Mouse (Mus musculus): ENCODE results near the gene Zbtb4. TPM values are rescaled to one million over a fixed set of nuclear protein-coding genes. Genes with fewer than 3 reads are reported as not detected.

Gene Zbtb4
- polyA plus RNA-seq, 1 experiment from 2014 or later, result 4.9 TPM

DNA sequence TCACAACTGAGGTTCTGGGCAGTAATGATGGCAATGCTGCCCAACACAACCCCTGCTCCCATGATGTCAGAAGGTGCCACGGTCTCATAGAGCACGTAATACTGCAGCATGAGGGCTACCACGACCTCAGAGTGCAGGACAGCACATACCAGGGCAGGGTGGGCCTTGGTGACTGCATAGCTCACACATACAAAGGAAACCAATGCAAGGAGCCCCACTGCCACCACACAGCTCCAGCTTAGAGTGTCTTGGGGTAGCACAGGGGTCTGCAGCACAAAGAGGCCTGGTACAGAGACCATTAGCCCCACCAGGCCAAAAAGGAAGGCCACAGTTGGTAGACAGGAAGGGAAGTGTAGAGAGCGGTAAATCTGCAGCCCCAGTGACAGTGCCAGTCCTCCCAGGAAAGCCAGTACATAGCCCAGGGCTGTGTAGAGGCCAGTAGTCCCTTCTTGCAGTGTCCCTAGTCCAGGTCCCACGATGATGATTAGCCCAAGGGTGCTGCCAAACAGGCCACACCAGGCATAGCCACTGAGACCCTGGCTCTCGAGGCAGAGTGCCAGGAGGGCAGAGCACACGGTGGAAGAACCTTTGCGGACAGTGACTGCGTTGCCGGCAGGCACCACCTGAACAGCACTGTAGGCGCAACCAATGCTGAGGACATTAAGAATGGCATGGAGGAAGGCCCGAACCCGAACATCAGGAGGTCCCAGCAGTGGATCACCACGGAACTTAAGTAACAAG, 5.4 kb upstream of the Zbtb4 start:
- Histone ChIP-seq H3K9me3 (ENCODE audit: control insufficient read depth, low read length) (no peaks in the 10 kb centered on the region), H3K27me3 (ENCODE audit: control insufficient read depth, insufficient read depth, low read depth, low read length) (no peaks in the 10 kb centered on the region), H3K4me2 (ENCODE audit: low read depth, low read length) (peak overlapping the region; percentile 87), H3K4me3 (ENCODE audit: low read length) (no peak overlapping the region), H3K9ac (ENCODE audit: low read length) (peak overlapping the region; percentile 78), H3K36me3 (ENCODE audit: control insufficient read depth, insufficient read depth, low read length) (no peaks in the 10 kb centered on the region), H3K4me1 (replicated peaks; ENCODE audit: control insufficient read depth, insufficient read depth, low read length) (peaks cover 29% of the 10 kb centered on the region), H3K27ac (ENCODE audit: low read length) (peak overlapping the region; percentile 100)
- WGBS, result 73% methylated on average over 14 of the region's 14 CpGs
- no peak for ATAC-seq (ENCODE audit: low read depth)

DNA sequence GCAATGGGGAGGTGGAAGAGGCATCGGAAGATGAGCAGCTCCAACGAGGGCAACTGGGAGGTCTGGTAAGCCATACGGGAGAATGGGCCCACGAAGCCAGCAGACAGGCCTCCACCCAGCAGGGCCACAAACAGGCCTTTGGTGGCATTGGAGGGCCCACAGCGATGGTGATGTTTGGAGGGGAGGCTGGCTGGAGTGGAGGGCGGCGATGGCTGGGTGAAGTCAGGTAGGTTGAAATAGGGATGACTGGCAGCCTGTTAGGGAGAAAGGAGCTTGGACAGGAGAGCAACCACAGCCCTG, 4.9 kb upstream of the Zbtb4 start:
- Histone ChIP-seq H3K4me1 (replicated peaks; ENCODE audit: control insufficient read depth, insufficient read depth, low read length) (peaks cover 27% of the 10 kb centered on the region), H3K27ac (ENCODE audit: low read length) (no peak overlapping the region), H3K4me3 (ENCODE audit: low read length) (no peak overlapping the region), H3K9me3 (ENCODE audit: control insufficient read depth, low read length) (no peaks in the 10 kb centered on the region), H3K4me2 (ENCODE audit: low read depth, low read length) (no peak overlapping the region), H3K36me3 (ENCODE audit: control insufficient read depth, insufficient read depth, low read length) (no peaks in the 10 kb centered on the region), H3K27me3 (ENCODE audit: control insufficient read depth, insufficient read depth, low read depth, low read length) (no peaks in the 10 kb centered on the region), H3K9ac (ENCODE audit: low read length) (no peak overlapping the region)
- no peak for ATAC-seq (ENCODE audit: low read depth)
- 90% methylated on average over 7 of the region's 7 CpGs for WGBS

DNA sequence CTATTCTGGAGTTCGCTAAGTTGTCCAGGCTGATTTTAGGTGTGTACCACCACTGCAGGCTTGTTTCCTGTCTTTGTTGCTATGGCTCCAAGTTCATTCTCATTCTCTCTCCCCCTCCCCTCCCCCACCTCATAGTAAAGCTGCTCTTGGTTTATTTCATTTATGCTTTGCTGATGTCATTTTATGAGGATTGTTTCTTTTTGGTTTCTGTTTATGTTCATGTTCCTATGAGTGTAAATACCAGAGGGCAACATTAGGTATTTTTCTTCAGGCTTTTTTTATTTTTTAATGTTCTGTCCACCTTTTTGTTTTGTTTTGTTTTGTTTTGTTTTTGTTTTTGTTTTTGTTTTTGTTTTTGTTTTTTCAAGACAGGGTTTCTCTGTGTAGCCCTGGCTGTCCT, 3.8 kb upstream of the Zbtb4 start, which contains the start of gene Slc35g3:
Slc35g3 (minus strand) TSS at position 101 of the 400 bp plus-strand sequence.
- no peak within 1 kb of the TSS for H3K4me2 ChIP-seq (ENCODE audit: low read depth, low read length)
- H3K36me3 ChIP-seq (ENCODE audit: control insufficient read depth, insufficient read depth, low read length), result no peaks in the 10 kb centered on the region
- WGBS, result 56% methylated on average over 1 of the region's 1 CpGs
- no peak within 1 kb of the TSS for H3K27ac ChIP-seq (ENCODE audit: low read length)
- H3K4me3 ChIP-seq (ENCODE audit: low read length), result no peak within 1 kb of the TSS
- no peak for ATAC-seq (ENCODE audit: low read depth)
- no peak within 1 kb of the TSS for H3K9ac ChIP-seq (ENCODE audit: low read length)
- peaks cover 24% of the 10 kb centered on the region for H3K4me1 ChIP-seq (replicated peaks; ENCODE audit: control insufficient read depth, insufficient read depth, low read length)
- H3K27me3 ChIP-seq (ENCODE audit: control insufficient read depth, insufficient read depth, low read depth, low read length), result no peaks in the 10 kb centered on the region
- no peaks in the 10 kb centered on the region for H3K9me3 ChIP-seq (ENCODE audit: control insufficient read depth, low read length)

DNA sequence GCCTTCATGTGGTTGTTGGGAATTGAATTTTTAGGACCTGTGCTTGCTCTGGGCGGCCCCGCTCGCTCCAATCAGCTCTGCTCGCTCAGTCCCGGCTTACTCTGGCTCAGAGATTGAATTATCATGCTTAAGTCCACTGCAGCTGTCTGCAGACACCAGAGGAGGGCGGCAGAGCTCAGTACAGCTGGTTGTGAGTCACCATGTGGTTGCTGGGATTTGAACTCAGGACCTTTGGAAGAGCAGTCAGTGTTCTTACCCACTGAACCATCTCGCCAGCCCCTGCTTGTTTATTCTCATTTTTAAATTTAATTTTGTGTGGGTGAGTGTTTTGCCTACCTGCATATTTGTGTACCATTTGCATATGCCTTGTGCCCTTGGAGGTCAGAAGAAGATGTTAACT, 2.2 kb upstream of the Zbtb4 start:
- no peaks in the 10 kb centered on the region for H3K36me3 ChIP-seq (ENCODE audit: control insufficient read depth, insufficient read depth, low read length)
- H3K27ac ChIP-seq (ENCODE audit: low read length), result no peak overlapping the region
- H3K9me3 ChIP-seq (ENCODE audit: control insufficient read depth, low read length), result no peaks in the 10 kb centered on the region
- H3K4me1 ChIP-seq (replicated peaks; ENCODE audit: control insufficient read depth, insufficient read depth, low read length), result peaks cover 25% of the 10 kb centered on the region
- H3K27me3 ChIP-seq (ENCODE audit: control insufficient read depth, insufficient read depth, low read depth, low read length), result no peaks in the 10 kb centered on the region
- ATAC-seq (ENCODE audit: low read depth), result no peak
- H3K9ac ChIP-seq (ENCODE audit: low read length), result no peak overlapping the region
- H3K4me3 ChIP-seq (ENCODE audit: low read length), result no peak overlapping the region
- no peak overlapping the region for H3K4me2 ChIP-seq (ENCODE audit: low read depth, low read length)
- 67% methylated on average over 7 of the region's 7 CpGs for WGBS

DNA sequence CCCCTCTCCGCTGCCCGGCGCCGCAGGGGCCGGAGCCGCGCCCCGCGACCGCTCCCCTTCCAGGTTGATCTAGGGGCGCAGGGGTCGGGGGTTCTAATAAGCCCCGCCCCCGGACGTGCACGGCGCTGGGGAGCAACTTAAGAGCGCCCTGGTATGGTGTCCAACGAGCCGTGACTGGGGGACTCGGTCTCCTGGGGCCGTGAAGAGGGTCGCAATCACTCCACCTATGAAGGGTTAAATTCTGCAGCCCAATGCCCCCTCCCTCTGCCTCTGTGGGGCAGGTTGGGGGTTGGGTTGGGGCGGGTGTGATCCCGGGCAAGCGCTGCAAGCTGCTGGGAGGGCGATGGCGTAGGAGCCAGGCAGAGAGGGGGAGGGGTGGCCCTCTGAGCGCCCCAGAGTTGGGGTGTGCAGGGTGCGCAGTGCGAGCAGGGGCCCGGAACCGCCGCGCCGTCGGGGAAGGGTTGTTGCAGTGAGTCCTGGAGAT, 456 bp downstream of the Zbtb4 start:
- H3K9me3 ChIP-seq (ENCODE audit: control insufficient read depth, low read length), result no peaks in the 10 kb centered on the region
- 0% methylated on average over 35 of the region's 37 CpGs for WGBS
- peak overlapping the region; percentile 98 for H3K9ac ChIP-seq (ENCODE audit: low read length)
- peak overlapping the region; percentile 75 for H3K4me2 ChIP-seq (ENCODE audit: low read depth, low read length)
- peak; percentile 88 for ATAC-seq (ENCODE audit: low read depth)
- H3K27me3 ChIP-seq (ENCODE audit: control insufficient read depth, insufficient read depth, low read depth, low read length), result no peaks in the 10 kb centered on the region
- H3K4me1 ChIP-seq (replicated peaks; ENCODE audit: control insufficient read depth, insufficient read depth, low read length), result peaks cover 13% of the 10 kb centered on the region
- peak overlapping the region; percentile 95 for H3K4me3 ChIP-seq (ENCODE audit: low read length)
- H3K27ac ChIP-seq (ENCODE audit: low read length), result peak overlapping the region; percentile 95
- H3K36me3 ChIP-seq (ENCODE audit: control insufficient read depth, insufficient read depth, low read length), result no peaks in the 10 kb centered on the region

DNA sequence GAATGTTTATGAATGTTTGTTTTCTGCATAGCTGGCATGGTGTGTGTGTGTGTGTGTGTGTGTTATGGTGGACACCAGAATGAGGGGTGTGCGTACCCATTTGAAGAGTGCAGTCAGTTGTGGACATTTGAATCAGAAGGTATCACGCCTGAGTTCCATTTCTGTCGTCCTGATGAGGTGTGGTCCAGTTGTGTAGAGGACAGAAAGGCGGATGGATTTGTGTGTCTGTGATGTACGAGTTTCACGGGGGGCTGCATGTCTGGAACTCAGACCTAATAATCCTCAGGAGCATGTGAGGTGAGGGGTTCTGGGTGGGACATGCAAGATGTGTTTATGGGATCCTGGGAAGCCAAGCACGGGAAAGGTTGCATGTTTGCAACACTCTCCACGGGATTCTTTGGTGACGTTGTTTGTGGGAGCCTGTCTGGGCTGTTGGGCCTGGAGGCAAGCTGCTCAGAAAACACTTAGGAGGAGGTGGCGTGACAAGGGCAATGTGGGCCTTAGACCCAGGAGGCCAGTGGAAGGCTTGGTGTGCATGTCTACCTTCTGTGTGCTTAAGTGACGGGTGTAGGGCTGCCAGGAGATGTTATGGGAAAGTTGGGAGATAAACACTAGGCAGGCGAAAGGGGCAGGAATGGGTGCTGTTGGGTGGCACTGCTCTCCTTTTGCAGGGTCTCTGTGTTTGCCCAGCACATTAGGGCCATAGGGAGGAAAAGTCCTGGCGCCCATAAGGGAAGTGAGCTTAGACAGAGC, 1.3 kb downstream of the Zbtb4 start:
- H3K27me3 ChIP-seq (ENCODE audit: control insufficient read depth, insufficient read depth, low read depth, low read length), result no peaks in the 10 kb centered on the region
- ATAC-seq (ENCODE audit: low read depth), result no peak
- H3K36me3 ChIP-seq (ENCODE audit: control insufficient read depth, insufficient read depth, low read length), result no peaks in the 10 kb centered on the region

DNA sequence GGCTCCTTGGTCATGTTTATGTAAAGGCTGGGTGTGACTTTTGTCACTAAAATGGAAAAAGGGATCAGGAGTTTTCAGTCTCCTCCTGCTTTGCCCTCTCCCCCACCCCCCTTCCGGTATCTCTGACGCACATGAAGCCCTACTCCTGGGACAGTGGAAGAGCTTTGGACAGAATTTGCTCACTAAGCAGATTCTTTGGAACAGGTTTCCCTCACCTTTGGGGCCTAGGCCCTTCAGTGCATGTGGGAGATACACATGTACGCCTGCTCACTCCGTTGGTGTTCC, 1.9 kb downstream of the Zbtb4 start:
- H3K27me3 ChIP-seq (ENCODE audit: control insufficient read depth, insufficient read depth, low read depth, low read length), result no peaks in the 10 kb centered on the region
- no peak for ATAC-seq (ENCODE audit: low read depth)
- H3K36me3 ChIP-seq (ENCODE audit: control insufficient read depth, insufficient read depth, low read length), result no peaks in the 10 kb centered on the region
- H3K4me3 ChIP-seq (ENCODE audit: low read length), result no peak overlapping the region
- no peak overlapping the region; the same call in 1 of the 2 replicates for H3K9ac ChIP-seq (ENCODE audit: low read length)
- H3K4me2 ChIP-seq (ENCODE audit: low read depth, low read length), result peak overlapping the region; percentile 75; the same call in 1 of the 2 replicates
- H3K9me3 ChIP-seq (ENCODE audit: control insufficient read depth, low read length), result no peaks in the 10 kb centered on the region
- 43% methylated on average over 4 of the region's 4 CpGs for whole genome bisulfite sequencing
- H3K27ac ChIP-seq (ENCODE audit: low read length), result no peak overlapping the region
- H3K4me1 ChIP-seq (replicated peaks; ENCODE audit: control insufficient read depth, insufficient read depth, low read length), result peaks cover 13% of the 10 kb centered on the region

More for the DNA sequence above, 1.3 kb downstream of the Zbtb4 start:
- peak overlapping the region; percentile 95 for H3K4me3 ChIP-seq (ENCODE audit: low read length)
- H3K9me3 ChIP-seq (ENCODE audit: control insufficient read depth, low read length), result no peaks in the 10 kb centered on the region
- peaks cover 13% of the 10 kb centered on the region for H3K4me1 ChIP-seq (replicated peaks; ENCODE audit: control insufficient read depth, insufficient read depth, low read length)
- peak overlapping the region; percentile 75 for H3K4me2 ChIP-seq (ENCODE audit: low read depth, low read length)
- WGBS, result 49% methylated on average over 13 of the region's 13 CpGs
- H3K27ac ChIP-seq (ENCODE audit: low read length), result peak overlapping the region; percentile 95
- H3K9ac ChIP-seq (ENCODE audit: low read length), result peak overlapping the region; percentile 98

DNA sequence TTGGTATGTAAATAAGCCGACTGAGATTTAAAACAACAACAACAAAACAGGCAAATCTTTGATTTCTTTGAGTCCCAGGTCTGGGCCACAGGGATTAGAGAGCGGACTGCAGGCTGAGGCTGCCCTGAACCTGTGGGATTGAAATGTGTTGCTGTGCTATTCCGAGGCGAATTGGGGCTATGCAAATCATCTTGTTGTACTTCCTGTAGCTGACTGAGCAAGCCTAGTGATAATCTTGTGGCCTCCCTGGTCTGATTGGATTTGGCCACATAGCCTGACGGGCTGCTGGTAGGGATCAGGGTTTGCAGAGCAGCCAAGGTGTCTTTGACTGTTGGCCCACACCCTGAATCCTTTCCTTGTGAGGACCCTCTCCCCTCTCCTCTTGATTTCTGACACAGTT, 9.2 kb downstream of the Zbtb4 start:
- no peak overlapping the region for H3K4me3 ChIP-seq (ENCODE audit: low read length)
- no peak overlapping the region for H3K27ac ChIP-seq (ENCODE audit: low read length)
- 66% methylated on average over 5 of the region's 5 CpGs for WGBS
- ATAC-seq (ENCODE audit: low read depth), result no peak
- H3K27me3 ChIP-seq (ENCODE audit: control insufficient read depth, insufficient read depth, low read depth, low read length), result no peaks in the 10 kb centered on the region
- no peaks in the 10 kb centered on the region for H3K9me3 ChIP-seq (ENCODE audit: control insufficient read depth, low read length)
- no peak overlapping the region for H3K4me2 ChIP-seq (ENCODE audit: low read depth, low read length)
- H3K4me1 ChIP-seq (replicated peaks; ENCODE audit: control insufficient read depth, insufficient read depth, low read length), result peaks cover 6% of the 10 kb centered on the region
- H3K36me3 ChIP-seq (ENCODE audit: control insufficient read depth, insufficient read depth, low read length), result 0 out of 2 replicates have a peak, but pooled peaks cover 4% of the 10 kb centered on the region
- H3K9ac ChIP-seq (ENCODE audit: low read length), result no peak overlapping the region

DNA sequence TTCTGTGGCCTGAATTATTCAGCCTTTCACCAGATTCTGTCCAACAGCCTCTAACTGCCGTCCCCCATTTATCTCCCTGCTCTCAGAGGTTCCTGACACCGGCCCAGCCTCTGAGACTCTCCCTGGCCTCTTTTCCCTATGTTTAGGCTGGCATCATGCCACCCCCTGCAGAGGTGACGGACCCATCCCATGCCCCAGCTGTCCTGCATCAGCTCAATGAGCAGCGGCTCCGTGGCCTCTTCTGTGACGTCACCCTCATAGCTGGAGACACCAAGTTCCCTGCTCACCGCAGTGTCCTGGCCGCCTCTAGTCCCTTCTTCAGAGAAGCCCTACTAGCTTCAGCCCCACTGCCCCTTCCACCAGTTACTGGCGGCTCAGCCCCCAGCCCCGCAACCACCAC, 10.0 kb downstream of the Zbtb4 start:
- Histone ChIP-seq H3K9ac (ENCODE audit: low read length) (no peak overlapping the region), H3K27me3 (ENCODE audit: control insufficient read depth, insufficient read depth, low read depth, low read length) (no peaks in the 10 kb centered on the region), H3K4me3 (ENCODE audit: low read length) (no peak overlapping the region), H3K4me1 (replicated peaks; ENCODE audit: control insufficient read depth, insufficient read depth, low read length) (peaks cover 6% of the 10 kb centered on the region), H3K27ac (ENCODE audit: low read length) (no peak overlapping the region), H3K9me3 (ENCODE audit: control insufficient read depth, low read length) (no peaks in the 10 kb centered on the region), H3K4me2 (ENCODE audit: low read depth, low read length) (no peak overlapping the region), H3K36me3 (ENCODE audit: control insufficient read depth, insufficient read depth, low read length) (0 out of 2 replicates have a peak, but pooled peaks cover 4% of the 10 kb centered on the region)
- 51% methylated on average over 10 of the region's 10 CpGs for WGBS
- ATAC-seq (ENCODE audit: low read depth), result no peak

Measured in lung, embryonic 16.5 days (tissue).